Mouse (Mus musculus): ENCODE measurements around the gene Tdrd9. TPM values are rescaled to one million over a fixed set of nuclear protein-coding genes. Genes with fewer than 3 reads are reported as not detected.

The Tdrd9 gene
- polyA plus RNA-seq, 2 experiments, result 0.04 to 0.06 TPM

- H3K9ac ChIP-seq (replicated peaks), result no peak overlapping the region
- no peak overlapping the region for H3K4me3 ChIP-seq (ENCODE audit: insufficient read depth in 1 of 2, low read depth in 2 of 2, low read length in 2 of 2)
- ATAC-seq (ENCODE audit: insufficient read depth) (no peak), DNase-seq (ENCODE audit: low read depth in 3 of 3, low spot score in 3 of 3) (no peak)
- H3K27ac ChIP-seq, result no peak overlapping the region
- no peak overlapping the region for H3K4me2 ChIP-seq (ENCODE audit: low read depth)
- no peaks in the 10 kb centered on the region for H3K4me1 ChIP-seq (replicated peaks; ENCODE audit: control insufficient read depth in 2 of 2, insufficient read depth in 2 of 2, low read length in 1 of 2)
- no peaks in the 10 kb centered on the region for H3K27me3 ChIP-seq (ENCODE audit: control insufficient read depth, insufficient read depth, low read length)
- H3K36me3 ChIP-seq (replicated peaks; ENCODE audit: control insufficient read depth, insufficient read depth, low read depth), result no peaks in the 10 kb centered on the region
- no peaks in the 10 kb centered on the region for H3K9me3 ChIP-seq (ENCODE audit: control insufficient read depth, low read length)
- no peak for TF ChIP-seq CTCF (IDR thresholded peaks at IDR 0.05; ENCODE audit: low read depth)
- no peak for TF ChIP-seq EP300 (IDR thresholded peaks at IDR 0.05; ENCODE audit: low read depth)
- WGBS (ENCODE audit: insufficient replicate concordance), result 52% methylated on average over 12 of the region's 12 CpGs
Measured at GRCm38 (mm10) chr12:112012511-112013270, 41.3 kb downstream of the Tdrd9 start.

- 64% methylated on average over 14 of the region's 14 CpGs for WGBS (ENCODE audit: insufficient replicate concordance)
- no peak overlapping the region for H3K4me2 ChIP-seq (ENCODE audit: low read depth)
- H3K4me3 ChIP-seq (ENCODE audit: insufficient read depth in 1 of 2, low read depth in 2 of 2, low read length in 2 of 2), result no peak overlapping the region
- no peak overlapping the region for H3K9ac ChIP-seq (replicated peaks)
- H3K9me3 ChIP-seq (ENCODE audit: control insufficient read depth, low read length), result no peaks in the 10 kb centered on the region
- H3K27ac ChIP-seq, result no peak overlapping the region
- ATAC-seq (ENCODE audit: insufficient read depth) (no peak), DNase-seq (ENCODE audit: low read depth in 3 of 3, low spot score in 3 of 3) (no peak)
- TF ChIP-seq CTCF (IDR thresholded peaks at IDR 0.05; ENCODE audit: low read depth) (no peak), EP300 (IDR thresholded peaks at IDR 0.05; ENCODE audit: low read depth) (no peak)
- H3K36me3 ChIP-seq (replicated peaks; ENCODE audit: control insufficient read depth, insufficient read depth, low read depth), result no peaks in the 10 kb centered on the region
- no peaks in the 10 kb centered on the region for H3K27me3 ChIP-seq (ENCODE audit: control insufficient read depth, insufficient read depth, low read length)
- H3K4me1 ChIP-seq (replicated peaks; ENCODE audit: control insufficient read depth in 2 of 2, insufficient read depth in 2 of 2, low read length in 1 of 2), result no peaks in the 10 kb centered on the region
Measured at GRCm38 (mm10) chr12:112013271-112013801, 42.0 kb downstream of the Tdrd9 start.

- WGBS (ENCODE audit: insufficient replicate concordance), result 68% methylated on average over 4 of the region's 4 CpGs
- no peak overlapping the region for H3K9ac ChIP-seq (replicated peaks)
- no peaks in the 10 kb centered on the region for H3K4me1 ChIP-seq (replicated peaks; ENCODE audit: control insufficient read depth in 2 of 2, insufficient read depth in 2 of 2, low read length in 1 of 2)
- H3K27ac ChIP-seq, result no peak overlapping the region
- TF ChIP-seq EP300 (IDR thresholded peaks at IDR 0.05; ENCODE audit: low read depth), result no peak
- TF ChIP-seq CTCF (IDR thresholded peaks at IDR 0.05; ENCODE audit: low read depth), result no peak
- no peaks in the 10 kb centered on the region for H3K36me3 ChIP-seq (replicated peaks; ENCODE audit: control insufficient read depth, insufficient read depth, low read depth)
- ATAC-seq (ENCODE audit: insufficient read depth) (no peak), DNase-seq (ENCODE audit: low read depth in 3 of 3, low spot score in 3 of 3) (no peak)
- peaks cover 2% of the 10 kb centered on the region; the same call in 1 of the 2 replicates for H3K9me3 ChIP-seq (ENCODE audit: control insufficient read depth, low read length)
- no peak overlapping the region for H3K4me2 ChIP-seq (ENCODE audit: low read depth)
- H3K4me3 ChIP-seq (ENCODE audit: insufficient read depth in 1 of 2, low read depth in 2 of 2, low read length in 2 of 2), result no peak overlapping the region
- no peaks in the 10 kb centered on the region for H3K27me3 ChIP-seq (ENCODE audit: control insufficient read depth, insufficient read depth, low read length)
Measured at GRCm38 (mm10) chr12:112016346-112016745, 45.0 kb downstream of the Tdrd9 start.

GRCm38 (mm10) chr12:112023306-112023705 lies 51.9 kb downstream of the Tdrd9 start:
- Histone ChIP-seq H3K27ac (no peak overlapping the region), H3K36me3 (replicated peaks; ENCODE audit: control insufficient read depth, insufficient read depth, low read depth) (no peaks in the 10 kb centered on the region), H3K4me3 (ENCODE audit: insufficient read depth in 1 of 2, low read depth in 2 of 2, low read length in 2 of 2) (no peak overlapping the region), H3K4me1 (replicated peaks; ENCODE audit: control insufficient read depth in 2 of 2, insufficient read depth in 2 of 2, low read length in 1 of 2) (no peaks in the 10 kb centered on the region), H3K9ac (replicated peaks) (no peak overlapping the region), H3K4me2 (ENCODE audit: low read depth) (no peak overlapping the region), H3K27me3 (ENCODE audit: control insufficient read depth, insufficient read depth, low read length) (no peaks in the 10 kb centered on the region), H3K9me3 (ENCODE audit: control insufficient read depth, low read length) (peaks cover 2% of the 10 kb centered on the region; the same call in 1 of the 2 replicates)
- TF ChIP-seq CTCF (IDR thresholded peaks at IDR 0.05; ENCODE audit: low read depth) (no peak), EP300 (IDR thresholded peaks at IDR 0.05; ENCODE audit: low read depth) (no peak)
- 63% methylated on average over 2 of the region's 2 CpGs for WGBS (ENCODE audit: insufficient replicate concordance)
- no peak for ATAC-seq (ENCODE audit: insufficient read depth)
- DNase-seq (ENCODE audit: low read depth in 3 of 3, low spot score in 3 of 3), result no peak

- H3K9me3 ChIP-seq (ENCODE audit: control insufficient read depth, low read length), result peaks cover 2% of the 10 kb centered on the region; the same call in 1 of the 2 replicates
- no peak for DNase-seq (ENCODE audit: low read depth in 3 of 3, low spot score in 3 of 3)
- H3K4me2 ChIP-seq (ENCODE audit: low read depth), result no peak overlapping the region
- H3K9ac ChIP-seq (replicated peaks), result no peak overlapping the region
- no peak overlapping the region for H3K27ac ChIP-seq
- TF ChIP-seq EP300 (IDR thresholded peaks at IDR 0.05; ENCODE audit: low read depth) (no peak), CTCF (IDR thresholded peaks at IDR 0.05; ENCODE audit: low read depth) (no peak)
- no peaks in the 10 kb centered on the region for H3K36me3 ChIP-seq (replicated peaks; ENCODE audit: control insufficient read depth, insufficient read depth, low read depth)
- WGBS (ENCODE audit: insufficient replicate concordance), result 71% methylated on average over 17 of the region's 17 CpGs
- no peak for ATAC-seq (ENCODE audit: insufficient read depth)
- no peaks in the 10 kb centered on the region for H3K27me3 ChIP-seq (ENCODE audit: control insufficient read depth, insufficient read depth, low read length)
- no peaks in the 10 kb centered on the region for H3K4me1 ChIP-seq (replicated peaks; ENCODE audit: control insufficient read depth in 2 of 2, insufficient read depth in 2 of 2, low read length in 1 of 2)
- no peak overlapping the region for H3K4me3 ChIP-seq (ENCODE audit: insufficient read depth in 1 of 2, low read depth in 2 of 2, low read length in 2 of 2)
Measured at GRCm38 (mm10) chr12:112024581-112025310, 53.4 kb downstream of the Tdrd9 start.

Data from liver, embryonic 14.5 days (tissue).